Mouse (Mus musculus) embryonic facial prominence, embryonic 10.5 days (tissue): Measurements from ENCODE around the gene Fam71b. TPM values are rescaled to one million over a fixed set of nuclear protein-coding genes. Genes with fewer than 3 reads are reported as not detected.

ENCODE experiments used
- DNase-seq: peaks from one replicate; pipeline ENCODE4 v3.0.0-alpha.2; 2017; ENCODE audit warnings: low spot score
- H3K27ac ChIP-seq: fragments of 300-500 bp; sonication (generic); replicated peaks from 2 replicates; pipeline ENCODE4 v1.5.1; 2016; ENCODE audit warnings: mild to moderate bottlenecking
- H3K27me3 ChIP-seq: fragments of 300-500 bp; sonication (generic); replicated peaks from 2 replicates; pipeline ENCODE4 v1.6.1; 2016; ENCODE audit warnings: low read depth, mild to moderate bottlenecking; ENCODE audit not compliant: poor library complexity, severe bottlenecking
- H3K36me3 ChIP-seq: fragments of 300-500 bp; sonication (generic); replicated peaks from 2 replicates; pipeline ENCODE4 v1.6.1; 2016; ENCODE audit warnings: mild to moderate bottlenecking, moderate library complexity
- H3K4me1 ChIP-seq: fragments of 300-500 bp; sonication (generic); 2 replicates; pipeline ENCODE4 v1.6.1; 2016
- H3K4me3 ChIP-seq: fragments of 300-500 bp; sonication (generic); 2 replicates; pipeline ENCODE4 v1.5.1; 2016; ENCODE audit warnings: mild to moderate bottlenecking, moderate library complexity
- H3K9me3 ChIP-seq: fragments of 300-500 bp; sonication (generic); 2 replicates; pipeline ENCODE4 v1.6.1; 2016; ENCODE audit warnings: mild to moderate bottlenecking
- WGBS: fragments of 180-500 bp; shearing (Covaris S2); methylation state at CpG from one replicate; pipeline ENCODE4 v1.1.7; 2016; 5-methylcytosine and 5-hydroxymethylcytosine counted together
- polyA plus RNA-seq: library from polyadenylated mRNA; unstranded; fragments of >200 nt; fragmentation: Nextera tagmentation; extraction: Ambion mirVana; gene quantifications from 2 replicates; pipeline ENCODE4 v1.2.1, GENCODE M21; 2016

Gene Fam71b
- polyA plus RNA-seq, 1 experiment from 2014 or later: not detected

DNA sequence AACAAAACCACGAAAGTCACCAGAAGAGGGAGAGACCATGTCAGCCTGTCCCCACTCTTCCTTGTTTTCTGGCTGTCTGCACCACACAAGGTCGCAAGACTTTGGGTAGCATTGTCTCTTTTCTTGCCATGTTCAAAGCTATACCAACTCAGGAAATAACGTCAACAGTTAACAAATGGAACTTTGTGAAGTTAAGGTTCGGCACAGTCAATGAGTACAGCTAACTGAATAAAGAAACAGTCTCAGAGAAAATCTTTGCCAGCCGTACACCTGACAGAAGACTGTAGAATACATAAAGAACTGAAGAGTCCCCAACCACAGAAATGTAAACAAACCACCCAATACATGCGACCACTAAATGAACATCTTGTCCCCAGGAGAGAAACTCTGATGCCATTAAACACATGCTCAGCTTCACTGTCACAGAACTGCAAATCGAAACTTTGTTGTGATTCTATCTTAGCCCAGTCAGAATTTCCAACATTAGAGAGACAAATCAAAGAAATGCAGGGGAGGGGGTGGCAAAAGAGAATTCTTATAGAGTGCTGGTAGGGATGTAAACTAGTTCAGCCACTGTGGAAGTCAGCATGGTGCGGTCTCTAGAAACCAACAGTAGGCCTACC, 23.9 kb upstream of the Fam71b start:
- no peaks in the 10 kb centered on the region for H3K9me3 ChIP-seq
- H3K27ac ChIP-seq: no peak overlapping the region
- no peaks in the 10 kb centered on the region for H3K4me1 ChIP-seq
- no peaks in the 10 kb centered on the region for H3K27me3 ChIP-seq
- DNase-seq: no peak
- 87% methylated on average over 8 of the region's 8 CpGs for WGBS
- H3K36me3 ChIP-seq: no peaks in the 10 kb centered on the region
- no peak overlapping the region for H3K4me3 ChIP-seq

DNA sequence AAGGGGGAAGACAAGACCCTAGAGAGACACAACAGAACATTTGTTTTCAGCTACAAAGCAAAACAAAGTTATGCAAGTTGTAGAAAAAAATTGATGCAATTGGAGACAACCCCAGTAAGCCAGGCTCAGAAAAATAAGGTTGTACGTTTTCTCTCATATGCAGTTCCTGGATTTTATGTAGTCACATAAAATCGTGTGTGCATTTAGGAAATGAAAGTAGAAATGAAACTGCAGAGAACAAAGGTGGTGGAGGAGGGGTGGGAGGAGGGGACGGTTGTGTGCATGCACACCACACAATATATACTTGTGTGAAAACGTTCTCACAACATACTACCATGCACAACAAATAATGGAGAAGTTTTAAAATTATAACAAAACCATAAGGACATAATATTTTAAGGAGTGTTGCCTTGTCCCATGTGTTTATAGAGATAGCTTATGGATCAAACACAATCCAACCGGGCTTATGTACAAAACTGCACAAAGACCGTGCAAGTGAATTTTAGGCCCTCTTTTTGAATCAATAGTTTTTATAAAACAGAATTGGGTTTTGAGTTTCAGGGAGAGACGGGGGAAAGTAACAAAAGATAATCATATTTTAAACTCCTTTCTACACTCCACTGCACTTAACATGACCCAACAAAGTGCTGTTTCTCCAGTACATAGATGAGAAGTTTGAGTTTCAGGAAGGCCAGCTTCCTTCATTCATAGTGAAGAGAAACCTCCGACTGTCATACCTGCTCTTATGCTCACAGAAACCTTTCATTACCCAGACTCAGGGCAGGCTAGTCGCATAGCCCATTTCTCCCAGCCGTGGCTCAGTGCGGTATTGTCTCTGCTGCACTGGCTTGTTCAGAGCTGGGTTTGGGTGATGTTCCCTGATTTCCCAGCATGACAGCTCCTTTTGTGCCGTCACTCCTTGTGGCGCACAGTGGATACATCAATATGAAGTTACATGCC, 23.0 kb upstream of the Fam71b start:
- Histone ChIP-seq H3K9me3 (no peaks in the 10 kb centered on the region), H3K4me3 (no peak overlapping the region), H3K36me3 (no peaks in the 10 kb centered on the region), H3K27me3 (no peaks in the 10 kb centered on the region), H3K4me1 (no peaks in the 10 kb centered on the region), H3K27ac (no peak overlapping the region)
- no peak for DNase-seq
- WGBS: 88% methylated on average over 13 of the region's 13 CpGs

DNA sequence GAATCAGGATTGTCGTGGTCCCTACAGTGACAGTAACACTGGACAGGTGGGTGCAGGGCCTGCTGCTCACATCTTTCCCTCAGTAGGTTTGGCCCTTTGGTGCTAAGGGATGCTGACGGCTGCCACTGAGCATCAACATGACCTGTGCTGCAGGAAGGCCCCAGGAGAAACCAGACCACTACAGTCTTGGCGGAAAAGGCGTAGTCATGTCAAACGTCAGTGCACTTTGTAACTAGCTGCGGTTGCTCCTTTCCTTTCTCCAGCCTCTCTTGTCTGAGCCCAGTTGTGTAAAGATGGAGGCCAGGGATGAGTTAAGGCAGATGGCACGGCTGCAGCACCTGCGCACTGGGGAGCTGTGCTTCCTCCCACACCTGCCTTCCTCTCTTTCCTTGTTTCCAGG, 21.3 kb upstream of the Fam71b start:
- no peak overlapping the region for H3K27ac ChIP-seq
- H3K9me3 ChIP-seq: no peaks in the 10 kb centered on the region
- no peak for DNase-seq
- no peak overlapping the region for H3K4me3 ChIP-seq
- 81% methylated on average over 8 of the region's 8 CpGs for WGBS
- H3K36me3 ChIP-seq: no peaks in the 10 kb centered on the region
- H3K4me1 ChIP-seq: no peaks in the 10 kb centered on the region
- no peaks in the 10 kb centered on the region for H3K27me3 ChIP-seq

DNA sequence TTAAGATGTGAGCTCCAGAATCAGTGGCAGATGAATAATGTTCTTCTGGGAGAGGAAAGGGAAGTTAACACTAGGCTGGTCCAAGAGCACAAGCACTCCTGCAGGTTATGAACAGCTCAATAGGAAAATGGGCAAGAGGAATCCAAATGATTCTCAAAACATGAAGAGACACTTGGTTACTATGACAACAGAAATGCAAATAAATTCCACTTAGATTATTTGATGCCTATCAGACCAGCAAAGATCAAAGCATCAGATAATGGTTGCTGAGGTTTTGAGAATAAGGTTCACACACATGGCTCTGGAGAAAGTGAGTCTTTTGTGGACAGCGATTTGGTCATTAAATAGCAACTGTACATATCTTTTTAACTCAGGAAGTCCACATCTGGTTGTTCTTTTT, 19.0 kb upstream of the Fam71b start:
- Histone ChIP-seq H3K27ac (no peak overlapping the region), H3K4me3 (no peak overlapping the region), H3K9me3 (no peaks in the 10 kb centered on the region), H3K36me3 (no peaks in the 10 kb centered on the region), H3K27me3 (no peaks in the 10 kb centered on the region), H3K4me1 (no peaks in the 10 kb centered on the region)
- no peak for DNase-seq
- 82% methylated on average over 1 of the region's 1 CpGs for WGBS

DNA sequence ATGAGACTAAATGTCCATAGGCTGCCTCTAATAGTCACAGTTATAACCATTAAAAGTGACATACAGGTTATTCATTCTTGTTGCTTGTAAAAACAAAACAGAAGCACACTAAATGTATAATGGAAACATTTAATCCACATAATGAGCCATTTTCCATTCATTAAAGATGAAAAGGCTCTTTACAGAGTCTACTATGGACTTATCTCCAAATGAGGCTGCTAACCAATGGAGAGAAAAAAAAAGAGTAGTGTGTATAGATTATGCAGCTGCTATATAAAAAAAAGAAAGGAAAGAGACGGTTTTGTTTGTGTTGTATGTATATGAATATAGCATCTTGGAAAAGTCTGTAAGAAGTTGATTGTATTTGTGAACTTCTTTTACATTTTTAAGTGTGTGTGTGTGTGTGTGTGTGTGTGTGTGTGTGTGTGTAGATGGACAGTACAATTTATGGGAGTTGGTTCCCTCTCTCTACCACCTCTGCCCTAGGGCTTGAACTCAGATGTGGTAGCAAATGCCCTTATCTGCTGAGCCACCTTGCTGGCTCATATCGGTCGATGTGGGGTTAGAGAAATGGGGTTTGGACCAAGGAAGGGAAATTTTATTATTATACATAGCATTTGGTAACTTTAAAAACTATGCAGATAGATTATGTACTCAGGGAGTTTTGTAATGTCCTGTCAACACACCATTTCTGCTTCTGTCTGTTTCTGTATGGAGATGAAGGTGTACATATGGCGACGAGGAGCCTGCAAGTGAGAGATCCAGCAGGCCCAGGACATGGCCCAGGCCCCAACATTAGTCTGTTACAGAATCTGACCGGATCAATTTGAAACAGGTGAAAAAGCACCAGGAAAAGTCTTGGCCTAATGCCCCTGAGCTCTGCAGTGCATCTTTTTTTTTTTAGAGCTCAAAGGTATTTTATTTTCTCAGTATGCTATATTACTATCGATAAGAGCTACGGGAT, 18.3 kb upstream of the Fam71b start:
- H3K9me3 ChIP-seq: no peaks in the 10 kb centered on the region
- H3K27ac ChIP-seq: no peak overlapping the region
- H3K36me3 ChIP-seq: no peaks in the 10 kb centered on the region
- no peaks in the 10 kb centered on the region for H3K4me1 ChIP-seq
- 83% methylated on average over 8 of the region's 8 CpGs for WGBS
- no peaks in the 10 kb centered on the region for H3K27me3 ChIP-seq
- no peak overlapping the region for H3K4me3 ChIP-seq
- DNase-seq: no peak

DNA sequence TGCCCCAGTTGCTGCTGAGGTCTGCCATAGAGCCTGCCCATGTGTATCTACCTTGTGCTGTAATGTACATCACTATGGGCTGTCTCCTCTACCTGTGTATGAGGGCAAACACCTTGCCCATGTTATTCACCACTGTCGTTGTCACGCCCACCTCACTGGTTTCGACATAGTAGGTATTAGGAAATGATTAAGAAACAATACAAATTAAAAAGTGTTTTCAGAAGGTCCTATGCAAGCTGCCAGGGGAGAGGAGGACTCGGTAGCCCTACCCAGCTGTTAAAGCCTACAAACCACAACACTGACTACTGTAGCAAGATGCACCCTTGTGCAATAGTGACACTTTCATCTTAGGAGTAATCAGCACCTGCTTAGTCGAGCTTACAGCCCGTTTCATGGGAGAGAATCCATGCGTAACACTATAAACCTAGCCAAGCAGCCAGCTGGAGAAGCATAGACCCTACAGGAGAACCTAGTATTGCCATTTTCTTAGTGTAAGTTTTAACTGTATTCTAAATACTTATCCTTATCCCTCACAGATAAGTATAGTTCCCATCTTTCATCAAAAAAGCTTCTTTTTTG, 16.2 kb upstream of the Fam71b start:
- no peak for DNase-seq
- Histone ChIP-seq H3K9me3 (no peaks in the 10 kb centered on the region), H3K4me3 (no peak overlapping the region), H3K27me3 (no peaks in the 10 kb centered on the region), H3K36me3 (no peaks in the 10 kb centered on the region), H3K4me1 (0 out of 2 replicates have a peak, but pooled peaks cover 4% of the 10 kb centered on the region), H3K27ac (no peak overlapping the region)
- 89% methylated on average over 7 of the region's 7 CpGs for WGBS

DNA sequence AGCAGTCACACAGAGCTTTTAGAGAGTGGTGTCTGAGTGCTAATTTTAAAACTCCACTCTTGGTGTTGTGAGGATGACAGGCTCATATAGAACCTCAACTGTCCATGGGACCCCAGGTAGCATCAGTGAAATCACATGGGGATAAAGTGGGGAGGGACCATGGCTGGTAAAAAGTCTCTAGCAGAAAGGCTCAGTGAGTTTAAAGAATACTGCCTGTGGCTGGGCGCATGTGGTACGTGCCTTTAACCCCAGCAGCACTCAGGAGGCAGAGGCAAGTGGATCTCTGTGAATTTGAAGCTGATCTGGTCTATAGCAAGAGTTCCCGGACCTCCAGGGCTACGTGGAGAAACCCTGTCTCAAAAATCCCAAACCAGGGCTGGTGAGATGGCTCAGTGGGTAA, 13.9 kb upstream of the Fam71b start:
- Histone ChIP-seq H3K4me3 (no peak overlapping the region), H3K27ac (no peak overlapping the region), H3K9me3 (no peaks in the 10 kb centered on the region), H3K27me3 (no peaks in the 10 kb centered on the region), H3K4me1 (0 out of 2 replicates have a peak, but pooled peaks cover 4% of the 10 kb centered on the region), H3K36me3 (no peaks in the 10 kb centered on the region)
- WGBS: 90% methylated on average over 4 of the region's 4 CpGs
- DNase-seq: no peak

DNA sequence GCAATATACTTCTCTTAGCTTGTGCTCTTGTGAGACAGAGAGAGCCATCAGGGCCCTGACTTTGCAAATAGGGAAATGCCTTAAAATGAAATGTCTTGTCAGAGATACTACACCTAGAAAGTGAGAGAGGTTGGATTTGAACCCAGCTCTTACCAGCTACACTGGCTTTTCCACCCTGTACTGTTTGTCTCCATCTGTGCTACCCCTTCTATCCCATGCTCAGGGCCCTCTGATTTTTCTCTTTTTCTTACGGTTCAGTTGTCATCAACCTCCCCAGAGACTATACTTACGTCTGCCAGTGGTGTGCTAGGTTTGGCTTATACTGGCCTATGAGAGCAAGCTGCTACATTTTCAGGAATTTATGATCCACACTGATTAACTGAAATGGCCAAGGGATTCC, 11.4 kb upstream of the Fam71b start:
- 78% methylated on average over 2 of the region's 2 CpGs for WGBS
- no peaks in the 10 kb centered on the region for H3K27me3 ChIP-seq
- peaks cover 8% of the 10 kb centered on the region; the same call in 1 of the 2 replicates for H3K4me1 ChIP-seq
- no peak overlapping the region for H3K27ac ChIP-seq
- no peak for DNase-seq
- H3K36me3 ChIP-seq: no peaks in the 10 kb centered on the region
- H3K4me3 ChIP-seq: no peak overlapping the region
- no peaks in the 10 kb centered on the region for H3K9me3 ChIP-seq

DNA sequence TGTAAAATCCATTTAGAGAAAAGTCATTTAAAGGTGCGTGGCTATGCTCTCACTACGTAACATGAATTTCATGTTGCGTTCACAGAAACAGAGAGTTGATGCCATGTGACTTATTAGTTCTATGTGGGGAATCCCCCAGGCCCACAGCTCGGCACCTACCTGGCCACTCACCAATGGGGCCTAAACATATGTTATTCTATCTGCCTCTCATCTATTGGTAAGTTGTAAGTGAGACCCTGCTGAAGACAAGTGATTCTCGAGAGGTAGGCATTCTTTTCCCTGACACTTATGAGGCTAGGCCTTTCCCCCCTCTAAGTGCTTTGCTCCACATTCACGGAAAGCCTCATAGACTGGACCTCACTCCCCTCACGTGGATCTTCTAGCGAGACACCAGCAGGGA, 9.8 kb upstream of the Fam71b start:
- Histone ChIP-seq H3K4me1 (peaks cover 12% of the 10 kb centered on the region; the same call in 1 of the 2 replicates), H3K27me3 (no peaks in the 10 kb centered on the region), H3K36me3 (no peaks in the 10 kb centered on the region), H3K27ac (no peak overlapping the region), H3K4me3 (no peak overlapping the region), H3K9me3 (no peaks in the 10 kb centered on the region)
- WGBS: 84% methylated on average over 8 of the region's 8 CpGs
- DNase-seq: no peak

DNA sequence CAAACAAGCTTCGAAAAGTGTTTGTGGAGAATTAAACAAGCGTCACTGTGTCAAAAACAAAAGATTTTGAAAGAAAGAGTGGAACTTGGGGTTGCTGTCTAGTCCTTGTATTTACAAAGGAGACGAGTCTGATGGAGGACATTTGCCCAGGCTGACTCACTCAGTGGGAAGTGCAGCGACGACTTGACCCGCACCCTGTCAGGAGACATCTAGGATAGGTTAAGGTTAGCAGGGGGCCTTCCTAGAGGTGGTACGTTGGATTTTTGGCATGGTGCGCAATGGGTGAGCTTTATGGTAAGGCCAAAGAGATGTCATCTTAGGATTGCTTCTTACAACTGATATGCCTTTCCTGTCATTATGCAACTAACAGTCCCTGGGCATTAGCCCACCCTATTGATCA, 9.3 kb upstream of the Fam71b start:
- Histone ChIP-seq H3K36me3 (no peaks in the 10 kb centered on the region), H3K4me3 (no peak overlapping the region), H3K9me3 (no peaks in the 10 kb centered on the region), H3K27me3 (no peaks in the 10 kb centered on the region), H3K4me1 (peaks cover 12% of the 10 kb centered on the region; the same call in 1 of the 2 replicates), H3K27ac (no peak overlapping the region)
- DNase-seq: no peak
- WGBS: 91% methylated on average over 8 of the region's 8 CpGs

DNA sequence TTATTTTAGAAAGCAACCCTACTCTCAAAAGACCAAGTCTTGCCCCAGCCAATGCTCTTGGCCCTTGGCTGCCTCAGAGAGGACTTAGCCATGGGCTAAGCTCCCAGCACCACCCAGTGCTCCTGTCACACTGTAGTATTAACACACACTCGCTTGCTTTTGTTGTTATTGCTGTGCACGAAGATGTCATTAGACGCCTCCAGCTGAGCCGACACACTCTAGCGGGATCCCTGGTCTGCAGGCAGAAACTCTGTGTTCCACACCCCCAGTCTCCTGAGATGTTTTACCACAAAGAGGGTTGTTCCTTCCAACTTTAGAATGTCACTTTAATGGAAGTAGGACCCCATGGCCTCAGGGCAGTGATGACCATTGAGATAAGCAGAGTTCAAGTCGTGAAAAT, 7.9 kb upstream of the Fam71b start:
- H3K4me3 ChIP-seq: no peak overlapping the region
- H3K27ac ChIP-seq: no peak overlapping the region
- 70% methylated on average over 6 of the region's 6 CpGs for WGBS
- H3K4me1 ChIP-seq: peaks cover 11% of the 10 kb centered on the region; the same call in 1 of the 2 replicates
- DNase-seq: no peak
- no peaks in the 10 kb centered on the region for H3K9me3 ChIP-seq
- no peaks in the 10 kb centered on the region for H3K36me3 ChIP-seq
- H3K27me3 ChIP-seq: no peaks in the 10 kb centered on the region
